Mouse (Mus musculus) midbrain, embryonic 16.5 days (tissue): ENCODE data around the gene Cyp4b1. TPM values are rescaled to one million over a fixed set of nuclear protein-coding genes. Genes with fewer than 3 reads are reported as not detected.
"Not testable (repeated sequence)": the region's sequence is repeated elsewhere in the genome, so short reads cannot be mapped to it uniquely, and the experiment has no call there.

Experiments
- ATAC-seq: fragments of 200-750 bp; cut with Nextera tagmentation; 2 replicates; pipeline ENCODE4 v1.8.0; 2017; ENCODE audit warnings: moderate TSS enrichment
- H3K27ac ChIP-seq: fragments of 300-500 bp; sonication (generic); 2 replicates; pipeline ENCODE4 v1.5.1; 2014; ENCODE audit warnings: mild to moderate bottlenecking, low read length, mixed read lengths
- H3K27me3 ChIP-seq: fragments of 300-500 bp; sonication (generic); 2 replicates; pipeline ENCODE4 v1.6.1; 2014; ENCODE audit warnings: low read depth, low read length, mixed read lengths; ENCODE audit not compliant: control insufficient read depth, insufficient read depth
- H3K36me3 ChIP-seq: fragments of 300-500 bp; sonication (generic); 2 replicates; pipeline ENCODE4 v1.6.1; 2014; ENCODE audit warnings: mild to moderate bottlenecking, low read length, moderate library complexity, mixed read lengths; ENCODE audit not compliant: control insufficient read depth, insufficient read depth
- H3K4me1 ChIP-seq: fragments of 300-500 bp; sonication (generic); 2 replicates; pipeline ENCODE4 v1.6.1; 2014; ENCODE audit warnings: mild to moderate bottlenecking, low read length, mixed read lengths; ENCODE audit not compliant: control insufficient read depth, insufficient read depth
- H3K4me2 ChIP-seq: fragments of 300-500 bp; sonication (generic); 2 replicates; pipeline ENCODE4 v1.6.1; 2014; ENCODE audit warnings: mild to moderate bottlenecking, low read length, mixed read lengths
- H3K4me3 ChIP-seq: fragments of 300-500 bp; sonication (generic); 2 replicates; pipeline ENCODE4 v1.5.1; 2014; ENCODE audit warnings: low read depth, mild to moderate bottlenecking, low read length, moderate library complexity, mixed read lengths
- H3K9ac ChIP-seq: fragments of 300-500 bp; sonication (generic); 2 replicates; pipeline ENCODE4 v1.6.1; 2014; ENCODE audit warnings: low read depth, low read length, mixed read lengths
- H3K9me3 ChIP-seq: fragments of 300-500 bp; sonication (generic); replicated peaks from 2 replicates; pipeline ENCODE4 v1.6.1; 2014; ENCODE audit warnings: mild to moderate bottlenecking, low read length, mixed read lengths; ENCODE audit not compliant: control insufficient read depth, poor library complexity, severe bottlenecking
- WGBS: fragments of 180-500 bp; shearing (Covaris S2); extraction: QIAGEN DNeasy Blood & Tissue Kit; methylation state at CpG from one replicate; pipeline ENCODE4 v1.1.7; 2014; 5-methylcytosine and 5-hydroxymethylcytosine counted together
- polyA plus RNA-seq: library from polyadenylated mRNA; unstranded; fragments of >200 nt; fragmentation: Nextera tagmentation; extraction: Ambion mirVana; gene quantifications from 2 replicates; pipeline ENCODE4 v1.2.1, GENCODE M21; 2015

Cyp4b1 gene
- polyA plus RNA-seq, 1 experiment from 2014 or later: 1.2 TPM

DNA sequence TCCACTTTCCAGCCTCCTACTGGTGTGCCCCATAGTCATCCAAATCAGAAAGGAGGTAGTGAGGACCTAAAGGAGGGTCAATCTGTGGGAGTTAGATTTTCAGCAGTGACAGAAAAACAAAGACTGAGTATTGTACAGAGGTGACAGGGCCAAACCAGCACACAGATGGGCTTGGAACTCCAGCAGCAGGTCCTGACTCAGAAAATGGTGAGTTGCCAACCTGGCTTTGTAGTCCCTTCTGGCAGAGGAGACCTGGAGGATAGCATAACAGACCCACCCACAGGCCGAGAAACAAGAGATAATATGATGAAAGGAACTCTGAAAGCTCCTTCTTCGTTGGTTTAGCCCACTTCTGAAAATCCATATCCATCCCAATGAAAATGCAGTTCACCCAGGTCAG, 1.2 kb upstream of the Cyp4b1 start:
- ATAC-seq: no peak
- Histone ChIP-seq H3K4me1 (no peaks in the 10 kb centered on the region), H3K9me3 (no peaks in the 10 kb centered on the region), H3K27ac (no peak overlapping the region), H3K9ac (no peak overlapping the region), H3K4me2 (no peak overlapping the region), H3K27me3 (no peaks in the 10 kb centered on the region), H3K4me3 (no peak overlapping the region), H3K36me3 (no peaks in the 10 kb centered on the region)
- WGBS: 60% methylated on average over 2 of the region's 2 CpGs

DNA sequence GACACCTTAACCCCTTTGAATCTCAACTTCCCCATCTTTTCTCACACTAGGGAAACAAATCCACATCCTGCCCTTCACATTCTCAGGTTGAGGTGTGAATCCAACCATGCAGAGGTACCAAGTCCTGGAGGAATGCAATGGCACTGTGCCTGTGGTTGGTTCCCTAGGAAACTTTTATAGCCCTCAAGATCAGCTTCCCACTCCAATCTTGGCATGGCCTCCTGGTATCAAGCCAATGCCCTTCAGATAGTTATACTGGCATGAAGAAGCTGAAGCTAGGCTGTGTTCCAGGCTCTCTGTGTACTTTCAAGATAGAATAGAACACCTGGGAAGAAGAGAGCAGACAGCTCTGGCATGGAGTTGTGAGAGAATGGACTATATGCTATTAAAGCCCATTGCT, 2.2 kb downstream of the Cyp4b1 start:
- no peaks in the 10 kb centered on the region for H3K4me1 ChIP-seq
- H3K9ac ChIP-seq: no peak overlapping the region
- no peak overlapping the region for H3K4me3 ChIP-seq
- H3K9me3 ChIP-seq: no peaks in the 10 kb centered on the region
- no peak overlapping the region for H3K4me2 ChIP-seq
- no peaks in the 10 kb centered on the region for H3K36me3 ChIP-seq
- no peak overlapping the region for H3K27ac ChIP-seq
- no peak for ATAC-seq
- no peaks in the 10 kb centered on the region for H3K27me3 ChIP-seq

DNA sequence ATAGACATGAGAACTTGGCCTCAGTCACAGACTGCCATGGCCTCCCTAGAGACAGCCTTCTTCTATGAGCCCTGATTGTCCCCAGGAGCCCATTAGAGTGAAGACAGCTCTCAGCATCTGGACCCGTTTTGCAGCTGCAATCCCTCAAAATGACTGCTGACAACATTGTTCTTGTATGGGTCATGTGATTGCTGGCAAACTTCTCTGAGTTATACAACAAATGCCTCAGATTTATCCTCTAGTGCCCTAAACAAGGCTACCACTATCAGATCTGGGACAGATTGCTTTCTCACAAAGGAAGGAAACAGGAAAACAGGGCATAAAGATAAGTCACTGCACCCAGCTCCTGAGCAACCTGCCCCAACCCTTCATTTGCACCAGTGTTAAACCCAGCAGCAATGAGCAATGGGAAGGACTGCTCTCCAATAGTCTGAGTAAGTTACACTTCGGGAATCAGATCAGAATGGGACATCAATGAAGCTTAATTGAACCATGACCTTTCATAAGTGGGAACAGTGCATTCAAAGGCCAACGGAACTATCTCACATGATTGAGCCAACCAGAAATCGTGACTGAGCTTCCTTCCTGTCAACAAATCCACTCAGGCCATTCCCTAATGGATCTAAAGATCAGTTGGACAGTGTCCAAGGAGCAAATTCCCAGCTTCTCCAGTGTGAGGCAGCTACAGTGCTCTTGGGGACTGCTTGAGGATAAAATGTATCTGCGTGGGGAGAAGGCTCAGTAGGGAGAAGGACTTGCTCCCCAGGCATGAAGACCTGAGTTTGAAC, 4.4 kb downstream of the Cyp4b1 start:
- H3K9me3 ChIP-seq: no peaks in the 10 kb centered on the region
- no peak overlapping the region for H3K27ac ChIP-seq
- H3K36me3 ChIP-seq: no peaks in the 10 kb centered on the region
- no peak overlapping the region for H3K4me3 ChIP-seq
- WGBS: 80% methylated on average over 5 of the region's 5 CpGs
- no peak overlapping the region for H3K9ac ChIP-seq
- no peak for ATAC-seq
- no peaks in the 10 kb centered on the region for H3K4me1 ChIP-seq
- no peaks in the 10 kb centered on the region for H3K27me3 ChIP-seq
- no peak overlapping the region for H3K4me2 ChIP-seq

DNA sequence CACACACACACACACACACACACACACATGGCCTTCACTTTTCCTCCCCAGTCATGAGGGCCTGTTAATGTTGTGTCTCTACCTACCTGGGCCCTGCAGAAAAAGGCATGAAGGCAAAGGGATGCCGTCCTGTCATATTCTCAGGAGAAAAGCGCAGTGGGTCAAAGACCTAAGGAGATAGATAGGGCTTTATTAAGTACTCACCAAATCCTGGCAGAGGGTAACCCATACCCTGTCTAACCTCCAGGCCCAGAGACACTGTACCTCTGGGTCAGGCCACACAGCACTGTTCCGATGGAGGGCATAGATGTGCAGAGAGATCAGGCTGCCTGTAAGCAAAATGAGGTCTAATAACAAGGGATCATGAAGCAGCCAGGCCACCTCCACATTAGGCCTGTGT, 22.0 kb downstream of the Cyp4b1 start:
- H3K27me3 ChIP-seq, H3K9me3 ChIP-seq, H3K27ac ChIP-seq, ATAC-seq, H3K4me3 ChIP-seq, H3K4me1 ChIP-seq, H3K9ac ChIP-seq, H3K4me2 ChIP-seq, H3K36me3 ChIP-seq: not testable (repeated sequence)
- 97% methylated on average over 3 of the region's 3 CpGs for WGBS

DNA sequence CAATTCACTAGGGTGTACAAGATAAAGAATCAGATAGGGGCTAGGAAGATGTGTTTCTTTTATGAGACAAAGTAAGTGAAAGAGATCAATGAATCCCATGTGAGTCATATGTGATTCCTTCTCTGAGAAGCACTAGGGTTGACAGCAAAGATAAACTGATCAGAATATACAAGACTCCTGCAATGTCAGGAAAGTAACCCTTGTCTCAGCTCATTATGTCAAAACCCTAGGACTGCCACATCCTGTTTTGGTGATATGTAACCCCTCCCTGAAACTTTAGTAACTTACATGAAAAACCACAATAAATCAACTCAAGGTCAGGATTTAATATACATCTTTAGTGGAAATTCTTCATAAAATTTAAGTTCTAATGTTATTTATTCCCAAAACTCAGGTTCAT, 33.5 kb downstream of the Cyp4b1 start:
- H3K27ac ChIP-seq: no peak overlapping the region
- no peaks in the 10 kb centered on the region for H3K36me3 ChIP-seq
- no peaks in the 10 kb centered on the region for H3K9me3 ChIP-seq
- no peak overlapping the region for H3K4me2 ChIP-seq
- no peaks in the 10 kb centered on the region for H3K4me1 ChIP-seq
- no peaks in the 10 kb centered on the region for H3K27me3 ChIP-seq
- H3K9ac ChIP-seq: no peak overlapping the region
- no peak for ATAC-seq
- no peak overlapping the region for H3K4me3 ChIP-seq

DNA sequence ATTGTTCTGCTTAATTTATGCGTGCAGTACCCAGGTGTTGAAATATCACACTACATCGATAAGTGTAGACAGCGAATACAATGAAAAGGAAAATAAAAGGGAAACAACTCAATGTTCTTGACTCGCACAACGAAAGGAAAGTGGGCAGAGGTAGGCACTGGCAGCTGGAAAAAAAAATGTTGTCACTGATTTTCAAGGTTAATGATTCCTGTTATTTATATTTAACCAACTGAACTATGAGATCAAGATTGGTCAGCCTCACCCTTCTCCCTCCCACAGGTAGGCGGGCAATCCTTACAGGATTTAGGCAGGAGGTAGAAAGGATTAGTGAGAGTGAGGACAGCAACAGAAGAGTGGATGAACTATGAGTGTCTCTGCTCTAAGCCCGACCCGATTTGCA, 46.9 kb downstream of the Cyp4b1 start, which contains the start of gene Cyp4a32:
Gene Cyp4a32 (plus strand): TSS at position 359 of the 400 bp plus-strand sequence.
- H3K27ac ChIP-seq, H3K9me3 ChIP-seq, H3K4me3 ChIP-seq, H3K36me3 ChIP-seq, H3K4me2 ChIP-seq, H3K4me1 ChIP-seq, ATAC-seq, H3K27me3 ChIP-seq, H3K9ac ChIP-seq: not testable (repeated sequence)
- 90% methylated on average over 8 of the region's 8 CpGs for WGBS

DNA sequence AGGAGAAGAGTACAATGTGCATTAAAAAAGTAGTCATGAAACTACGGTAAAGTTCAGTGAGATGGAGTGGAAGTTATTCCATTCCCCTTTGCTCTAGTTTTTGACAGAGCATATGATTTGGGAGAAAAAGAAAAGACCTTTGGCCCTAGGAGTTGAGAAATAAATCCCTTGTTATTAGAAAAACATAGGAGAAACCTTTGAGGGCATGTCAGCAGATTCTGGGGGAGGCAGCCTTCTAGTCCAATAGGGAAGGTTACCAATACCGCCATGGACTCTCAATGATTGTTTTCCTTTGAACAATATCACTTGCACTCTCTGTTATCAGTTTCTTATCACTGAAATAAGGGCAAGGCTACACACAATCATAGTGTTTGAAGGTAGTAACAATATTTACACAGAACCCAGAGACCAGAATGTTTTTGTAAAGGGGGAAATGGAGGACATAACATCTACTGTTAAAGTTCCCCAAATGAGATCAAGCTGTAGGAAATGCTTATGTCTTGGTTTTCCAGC, 50.6 kb downstream of the Cyp4b1 start:
- H3K9me3 ChIP-seq: no peaks in the 10 kb centered on the region
- no peaks in the 10 kb centered on the region for H3K27me3 ChIP-seq
- no peak overlapping the region for H3K27ac ChIP-seq
- H3K9ac ChIP-seq: no peak overlapping the region
- no peak for ATAC-seq
- no peak overlapping the region for H3K4me2 ChIP-seq
- 90% methylated on average over 2 of the region's 2 CpGs for WGBS
- no peaks in the 10 kb centered on the region for H3K36me3 ChIP-seq
- H3K4me3 ChIP-seq: no peak overlapping the region
- H3K4me1 ChIP-seq: no peaks in the 10 kb centered on the region

DNA sequence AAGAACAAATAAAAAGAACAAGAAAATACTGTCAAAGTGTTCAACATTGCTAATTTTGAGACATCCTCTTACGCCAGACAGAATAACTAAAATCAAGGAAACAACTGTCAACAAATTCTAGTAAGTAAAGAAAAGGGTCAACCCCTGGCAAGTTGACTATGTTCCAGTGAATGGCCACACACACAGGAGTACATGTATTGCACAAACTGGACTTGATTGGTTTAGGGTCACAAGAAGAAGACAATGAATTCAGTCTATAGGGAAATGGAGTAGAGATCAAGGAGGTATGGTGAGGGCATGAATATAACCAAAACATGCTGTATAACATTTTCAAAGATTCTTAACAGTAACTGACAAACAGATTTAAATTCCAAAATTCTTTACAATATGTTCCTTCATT, 51.2 kb downstream of the Cyp4b1 start:
- H3K27me3 ChIP-seq: no peaks in the 10 kb centered on the region
- H3K4me2 ChIP-seq: no peak overlapping the region
- no peaks in the 10 kb centered on the region for H3K9me3 ChIP-seq
- H3K4me3 ChIP-seq: no peak overlapping the region
- no peaks in the 10 kb centered on the region for H3K4me1 ChIP-seq
- H3K36me3 ChIP-seq: no peaks in the 10 kb centered on the region
- no peak for ATAC-seq
- no peak overlapping the region for H3K27ac ChIP-seq
- WGBS: 92% methylated on average over 1 of the region's 1 CpGs
- H3K9ac ChIP-seq: no peak overlapping the region

DNA sequence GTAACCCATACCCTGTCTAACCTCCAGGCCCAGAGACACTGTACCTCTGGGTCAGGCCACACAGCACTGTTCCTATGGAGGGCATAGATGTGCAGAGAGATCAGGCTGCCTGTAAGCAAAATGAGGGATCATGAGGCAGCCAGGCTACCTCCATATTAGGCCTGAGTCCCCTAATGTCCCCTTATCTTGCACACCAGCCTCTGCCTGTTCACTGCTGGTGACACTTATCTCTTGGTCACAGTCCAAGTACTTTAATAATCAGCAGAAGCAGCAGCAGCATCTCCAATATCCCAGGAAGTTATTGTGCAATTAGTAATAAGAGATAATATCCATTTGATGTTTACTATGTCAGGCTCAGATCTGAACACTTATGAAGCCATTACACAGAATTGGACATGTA, 64.5 kb downstream of the Cyp4b1 start:
- Histone ChIP-seq H3K9me3 (no peaks in the 10 kb centered on the region), H3K4me1 (no peaks in the 10 kb centered on the region), H3K27me3 (no peaks in the 10 kb centered on the region), H3K9ac (no peak overlapping the region), H3K4me2 (no peak overlapping the region), H3K27ac (no peak overlapping the region), H3K36me3 (no peaks in the 10 kb centered on the region), H3K4me3 (no peak overlapping the region)
- no peak for ATAC-seq
